Mouse (Mus musculus) ES-E14 (cell line): ENCODE measurements at regions not wholly inside any gene's neighbourhood (a gene's known extent, or its start where the extent isn't known, plus 50 kb on each side); places are given as distances from the start of the nearest gene placed in this dataset.

Experiments
- CHD2 ChIP-seq: IDR thresholded peaks from 2 replicates; pipeline ENCODE4 v1.6.1; 2014; ENCODE audit warnings: mild to moderate bottlenecking, low read depth, low read length, inconsistent platforms
- HCFC1 ChIP-seq: IDR thresholded peaks from 2 replicates; pipeline ENCODE4 v1.6.1; 2012; ENCODE audit warnings: low read length, inconsistent platforms, borderline replicate concordance; ENCODE audit not compliant: insufficient read depth

GRCm38 (mm10) chr1:152148731-152149130 lies 58.8 kb upstream of the 1700025G04Rik start:
- TF ChIP-seq HCFC1 (no peak), CHD2 (no peak)
